ENCODE assay signal across 21 mouse cellular contexts in the genomic region with DNA sequence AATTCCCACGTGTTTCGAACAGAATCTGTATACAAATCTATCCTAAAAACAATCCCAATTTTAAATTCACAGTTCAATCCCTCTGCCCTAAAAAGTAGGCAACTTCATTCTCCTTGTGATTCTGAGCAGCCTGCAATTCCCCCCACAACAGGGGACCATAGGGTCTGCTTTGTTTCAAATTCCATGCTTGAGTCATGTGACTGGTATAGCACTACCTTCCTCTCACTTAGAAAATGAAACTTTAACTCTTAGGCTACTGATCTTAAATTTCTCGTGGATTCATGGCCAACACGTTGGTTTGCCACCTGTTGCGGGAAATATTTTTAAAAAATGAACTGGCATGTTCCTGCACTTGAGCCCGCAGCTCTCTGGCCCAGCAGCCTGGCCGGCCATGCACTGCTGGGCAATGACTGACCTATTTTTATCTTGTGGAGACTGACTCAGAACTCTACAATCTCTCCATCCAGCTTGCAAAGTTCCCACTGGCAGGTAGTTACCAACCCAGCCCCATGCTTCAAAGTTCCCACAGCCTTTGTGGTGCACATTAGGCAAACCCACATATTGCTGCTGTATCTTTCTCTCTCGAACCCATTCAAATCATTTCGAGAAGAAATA.
"Had no signal": no experiment of that assay in that cellular context is flagged by ENCODE, and none has a peak within 500 bp of the region (broad histone marks: within the 10 kb centered on the region; RNA-seq: fewer than 3 reads in every experiment).

No protein-coding gene starts in this region.

- H3K4me1 ChIP-seq: limb, embryonic 12.5 days; limb, embryonic 15.5 days; megakaryocyte, embryonic 14.5 days; midbrain, embryonic 10.5 days; midbrain, embryonic 13.5 days had no signal

- DNase-seq: kidney, postnatal 25 days; layer of hippocampus, adult 9-11 months; left cerebral cortex, postnatal 4 days; liver, postnatal 0 days; lung, embryonic 14.5 days; lung, postnatal 36 days; thymus, adult 2 months; thymus, postnatal 14 days; thymus, postnatal 4 days had no signal

- H3K27ac ChIP-seq: kidney, postnatal 0 days; layer of hippocampus, adult 2 months; left cerebral cortex, adult 2 months; limb, embryonic 12.5 days; limb, embryonic 15.5 days; liver, embryonic 14.5 days; midbrain, embryonic 10.5 days; midbrain, embryonic 13.5 days had no signal

- H3K4me3 ChIP-seq: layer of hippocampus, adult 2 months; left cerebral cortex, adult 2 months; limb, embryonic 12.5 days; limb, embryonic 15.5 days; megakaryocyte, embryonic 14.5 days; midbrain, embryonic 10.5 days; midbrain, embryonic 13.5 days had no signal

- H3K4me2 ChIP-seq: limb, embryonic 12.5 days; limb, embryonic 15.5 days; liver, embryonic 11.5 days; lung, embryonic 14.5 days; midbrain, embryonic 13.5 days had no signal

- ATAC-seq: liver, postnatal 0 days; lung, postnatal 0 days; midbrain, embryonic 13.5 days; midbrain, embryonic 16.5 days had no signal

- H3K9ac ChIP-seq: limb, embryonic 12.5 days; limb, embryonic 15.5 days; liver, embryonic 14.5 days; liver, postnatal 0 days; lung, embryonic 14.5 days; midbrain, embryonic 13.5 days had no signal

- H3K36me3 ChIP-seq: limb, embryonic 12.5 days; limb, embryonic 15.5 days; midbrain, embryonic 10.5 days; midbrain, embryonic 13.5 days had no signal

- H3K27me3 ChIP-seq: limb, embryonic 12.5 days; limb, embryonic 15.5 days; megakaryocyte, embryonic 14.5 days; midbrain, embryonic 13.5 days had no signal

- H3K9me3 ChIP-seq: limb, embryonic 12.5 days; limb, embryonic 15.5 days; megakaryocyte, embryonic 14.5 days; midbrain, embryonic 10.5 days; midbrain, embryonic 13.5 days had no signal
